Mouse (Mus musculus) spleen, postnatal 14 days (tissue): Measurements from ENCODE around the gene Tmed2.
A peak's percentile ranks its signal among the peaks of the same experiment; 100 is the strongest.
"Not testable (repeated sequence)": the region's sequence is repeated elsewhere in the genome, so short reads cannot be mapped to it uniquely, and the experiment has no call there.

Source experiments
- DNase-seq, 2 experiments: peaks; one replicate each; pipeline ENCODE4 v3.0.0; 2021 to 2022; ENCODE audit warnings: low spot score in 2 of 2

The Tmed2 gene

DNA sequence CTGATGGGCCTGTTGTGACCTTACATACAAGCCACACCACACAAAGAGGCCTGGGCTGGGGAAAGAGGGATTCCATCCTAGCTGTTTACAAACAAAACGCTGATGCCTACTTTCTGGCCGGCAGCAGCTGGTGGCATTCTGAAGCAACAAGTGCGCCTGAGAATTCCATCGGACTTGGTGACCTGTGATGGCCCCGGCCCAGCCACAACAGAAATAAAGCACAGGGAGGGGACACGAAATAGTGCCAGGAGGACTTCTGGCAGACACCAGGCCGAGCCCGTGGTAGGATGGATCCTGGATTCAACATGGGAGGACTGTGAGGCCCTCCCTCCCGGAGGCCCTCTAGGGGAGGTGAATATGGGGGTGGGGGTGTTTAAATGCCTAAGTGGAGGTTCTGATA lies 11.7 kb upstream of the Tmed2 start:
- DNase-seq: no peak

DNA sequence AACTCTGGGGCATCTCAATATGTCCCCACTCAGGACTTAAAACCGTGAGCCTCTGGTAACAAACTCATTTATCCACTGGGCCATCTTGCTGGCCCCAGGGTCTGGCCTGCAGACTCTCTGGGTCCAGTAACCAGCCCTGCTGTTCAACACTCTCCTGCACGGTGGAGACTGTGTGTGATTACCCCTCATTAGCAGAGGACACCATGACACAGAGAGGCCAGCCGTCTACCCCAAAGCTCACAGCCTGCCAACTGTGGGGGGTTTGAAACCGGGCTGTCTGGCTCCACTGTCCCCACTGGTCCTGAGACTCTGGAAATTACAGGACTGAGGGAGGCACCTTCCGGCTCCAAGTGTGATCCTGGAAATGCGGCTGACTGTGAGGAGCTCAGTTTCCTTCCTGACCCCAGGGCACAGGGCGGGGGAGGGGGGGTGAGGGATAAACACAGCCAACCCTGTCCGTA lies 11.3 kb upstream of the Tmed2 start:
- no peak for DNase-seq

DNA sequence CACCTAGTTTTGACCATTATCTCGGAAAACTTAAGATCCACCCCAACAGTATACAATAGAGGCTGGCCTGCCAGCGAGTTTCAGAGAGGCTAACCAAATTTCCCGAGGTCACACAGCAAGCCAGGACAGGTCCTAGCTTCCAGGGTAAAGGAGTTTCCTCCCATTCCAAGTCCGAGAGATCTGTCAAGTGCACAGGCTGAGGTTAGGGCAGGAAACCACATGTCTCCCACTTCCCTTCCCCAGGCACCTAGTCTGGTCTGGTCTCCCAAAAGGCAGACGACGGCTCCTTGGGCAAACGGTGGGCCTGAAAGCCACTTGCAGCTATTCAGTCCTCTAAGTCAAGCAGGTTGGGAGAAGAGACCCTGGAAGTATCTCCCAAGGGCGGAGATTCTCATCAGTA lies 10.8 kb upstream of the Tmed2 start:
- no peak for DNase-seq

DNA sequence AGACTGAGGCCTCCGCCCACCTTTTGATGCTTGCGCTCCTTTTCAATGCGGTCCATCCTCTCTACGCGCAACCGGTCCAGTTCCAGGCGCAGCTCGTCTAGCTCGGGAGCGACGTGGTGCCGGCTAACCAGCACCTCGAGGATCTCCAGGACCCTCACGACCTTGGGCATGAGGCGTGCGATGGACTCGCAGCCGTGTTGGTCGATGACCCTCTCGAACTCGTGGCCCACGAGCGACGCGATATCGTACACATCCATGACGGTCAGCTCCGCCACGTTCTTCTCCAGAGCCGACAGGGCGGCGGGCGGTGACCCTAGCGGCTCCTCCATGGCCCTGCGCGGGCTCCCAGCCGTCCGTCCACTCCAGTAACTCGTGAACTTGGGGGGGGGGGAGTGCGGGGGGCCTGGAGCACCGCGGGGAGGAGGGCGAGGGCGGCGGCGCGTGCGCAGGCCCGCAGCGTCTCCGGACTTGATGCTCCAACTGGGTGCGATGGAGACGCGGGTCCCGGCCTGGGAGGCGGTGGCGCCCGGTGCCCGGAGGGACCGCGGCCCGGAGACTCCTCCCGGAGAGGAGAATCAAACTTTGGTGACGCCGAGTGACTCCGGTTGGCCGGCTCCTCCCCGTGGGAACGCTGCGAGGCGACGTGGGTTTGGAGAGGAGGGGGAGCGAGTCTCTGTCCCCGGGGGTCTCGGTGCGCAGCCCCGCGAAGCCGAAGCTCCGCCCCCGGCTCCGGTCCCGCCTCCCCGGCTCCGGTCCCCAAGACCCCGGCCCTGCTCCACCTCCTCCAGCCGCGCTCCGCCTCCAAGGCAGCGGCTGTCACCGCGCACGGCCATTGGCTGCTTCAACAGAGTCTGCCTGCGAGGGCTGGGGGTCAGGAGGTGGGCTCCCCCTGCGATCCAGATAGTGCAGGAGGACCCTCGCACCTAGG lies 9.6 kb upstream of the Tmed2 start, which contains the start of gene Rilpl1:
TSS of gene Rilpl1 (minus strand) at position 737 of the 928 bp plus-strand sequence.
- DNase-seq: peak in 1 of 2 experiments; percentile 50

DNA sequence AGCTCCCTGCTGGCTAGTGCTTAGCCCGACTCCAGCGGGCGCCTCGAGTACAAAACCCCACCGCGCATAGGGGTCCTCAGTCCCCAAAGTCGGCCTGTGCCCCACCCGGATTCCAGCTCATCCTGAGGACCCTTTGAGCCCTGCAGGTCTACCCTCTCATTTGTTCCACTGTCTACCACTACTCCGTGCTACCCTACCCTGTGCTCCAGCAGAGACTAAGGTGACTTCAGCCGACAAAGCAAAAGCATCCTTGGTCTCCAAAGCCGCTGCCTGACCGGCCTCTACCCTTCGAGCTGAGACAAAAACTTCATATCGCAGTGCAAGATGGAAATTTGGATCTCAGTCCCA lies 8.9 kb upstream of the Tmed2 start:
- no peak for DNase-seq

DNA sequence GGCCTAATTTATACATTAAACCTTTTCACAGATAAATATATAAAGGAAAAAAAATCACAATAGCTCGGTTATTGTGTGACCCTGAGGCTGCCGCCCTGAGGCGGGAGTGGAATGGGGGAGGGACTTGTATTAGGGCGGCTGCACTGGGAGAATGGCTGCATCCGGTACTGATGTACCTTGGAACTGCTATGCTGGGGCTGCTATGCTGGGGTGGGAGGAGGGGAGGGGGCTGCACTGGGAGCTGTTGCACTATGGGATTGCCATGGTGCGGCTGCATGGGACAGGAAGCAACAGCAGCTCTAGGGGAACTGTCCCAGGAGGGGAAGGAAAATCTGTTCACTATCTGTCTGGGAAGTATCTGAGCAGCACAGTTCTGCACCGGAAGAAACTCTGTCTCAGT lies 8.0 kb upstream of the Tmed2 start:
- no peak for DNase-seq

DNA sequence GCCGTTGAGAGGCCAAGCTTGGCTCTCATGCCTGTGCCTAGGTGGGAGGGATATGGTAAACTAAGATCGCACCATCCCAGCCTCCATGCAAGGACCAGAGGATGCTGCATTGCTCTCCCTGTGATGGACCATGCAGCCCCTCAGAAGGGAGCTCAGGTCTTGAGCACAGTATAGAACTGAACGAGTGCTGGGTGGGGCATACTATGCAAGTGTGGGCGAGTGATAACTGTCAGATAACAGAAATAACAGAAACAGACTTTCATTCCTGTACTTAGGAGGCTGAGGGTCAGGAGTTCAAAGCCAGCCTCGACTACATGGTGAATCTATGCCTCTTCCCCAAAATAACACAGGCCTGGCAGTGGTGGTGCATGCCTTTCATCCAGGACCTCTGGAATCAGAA lies 5.5 kb upstream of the Tmed2 start:
- no peak for DNase-seq

DNA sequence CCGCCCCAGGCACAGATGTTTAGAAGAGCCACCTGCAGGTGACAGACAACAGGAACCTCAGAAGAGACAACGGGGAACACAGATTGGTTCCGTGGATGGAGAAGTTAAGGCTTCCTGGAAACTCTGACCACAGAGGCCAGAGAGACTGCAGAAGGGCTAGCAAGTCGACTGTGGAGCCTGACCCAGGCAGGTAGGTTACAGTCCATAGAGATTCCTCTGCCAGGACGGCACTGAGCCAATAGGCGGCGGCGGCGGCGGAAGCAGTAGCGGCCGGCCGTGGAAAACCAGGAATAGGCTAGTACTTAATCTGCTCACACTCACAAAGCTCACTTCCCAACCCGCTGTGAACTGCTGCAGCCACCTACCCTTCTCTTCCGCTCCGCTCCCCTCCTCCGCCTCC lies 3.7 kb upstream of the Tmed2 start:
- no peak for DNase-seq

DNA sequence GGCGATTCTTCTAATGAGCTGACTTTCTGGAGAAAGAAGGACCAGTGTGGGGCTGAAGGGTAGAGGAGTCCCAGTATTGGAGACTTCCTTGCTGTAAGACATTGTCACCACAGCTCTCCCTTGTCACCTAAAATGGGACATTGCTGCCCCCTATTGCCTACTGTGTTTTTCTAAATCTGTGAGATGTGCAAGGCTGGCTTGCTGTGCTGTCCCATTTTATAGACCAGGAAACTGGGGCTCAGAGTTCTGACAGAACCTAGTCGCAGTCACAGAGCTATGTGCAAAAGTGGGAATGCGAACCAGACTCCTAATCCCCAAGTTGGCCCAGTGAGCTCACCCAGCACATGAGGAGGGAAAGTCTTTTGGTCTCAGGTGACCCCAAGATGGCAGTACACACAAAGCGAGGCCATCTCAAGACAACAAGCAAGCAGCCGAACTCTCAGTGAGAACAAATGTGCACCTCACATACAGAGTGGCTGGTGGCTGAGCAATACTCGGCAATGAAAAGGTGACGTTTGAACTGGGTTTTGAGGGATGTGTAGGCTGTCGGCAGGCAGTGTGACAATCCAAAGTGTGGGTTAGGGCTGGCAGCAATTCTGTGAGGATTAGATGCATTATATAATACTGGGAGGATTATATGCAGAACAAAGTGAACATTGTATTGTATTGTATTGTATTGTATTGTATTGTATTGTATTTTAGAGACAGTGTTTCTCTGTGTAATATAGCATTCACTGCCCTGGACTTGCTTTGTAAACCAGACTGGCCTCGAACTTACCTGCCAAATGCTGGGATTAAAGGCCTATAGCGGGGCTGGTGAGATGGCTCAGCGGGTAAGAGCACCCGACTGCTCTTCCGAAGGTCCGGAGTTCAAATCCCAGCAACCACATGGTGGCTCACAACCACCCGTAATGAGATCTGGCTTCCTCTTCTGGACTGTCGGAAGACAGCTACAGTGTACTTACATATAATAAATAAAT lies 1.4 kb upstream of the Tmed2 start:
- peak in 1 of 2 experiments; percentile 61 for DNase-seq

DNA sequence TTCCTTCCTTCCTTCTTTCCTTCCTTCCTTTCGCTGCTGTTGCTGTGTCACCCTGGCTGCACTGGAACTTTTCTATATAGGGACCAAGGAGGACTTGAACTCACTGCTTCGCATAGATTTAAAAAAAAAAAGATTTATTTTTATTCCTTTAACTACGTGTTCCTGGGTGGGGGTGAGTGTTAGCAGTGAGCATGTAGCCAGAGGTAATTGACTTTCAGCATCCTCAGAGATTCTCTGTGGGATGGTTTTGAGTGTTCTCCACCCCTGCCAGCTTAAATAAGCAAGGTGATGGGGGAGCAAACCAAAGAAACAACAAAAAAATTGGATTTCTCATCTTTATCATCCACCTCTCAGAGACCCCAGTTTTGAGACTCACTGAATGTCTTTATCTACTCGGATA lies 590 bp upstream of the Tmed2 start:
- DNase-seq: no peak

DNA sequence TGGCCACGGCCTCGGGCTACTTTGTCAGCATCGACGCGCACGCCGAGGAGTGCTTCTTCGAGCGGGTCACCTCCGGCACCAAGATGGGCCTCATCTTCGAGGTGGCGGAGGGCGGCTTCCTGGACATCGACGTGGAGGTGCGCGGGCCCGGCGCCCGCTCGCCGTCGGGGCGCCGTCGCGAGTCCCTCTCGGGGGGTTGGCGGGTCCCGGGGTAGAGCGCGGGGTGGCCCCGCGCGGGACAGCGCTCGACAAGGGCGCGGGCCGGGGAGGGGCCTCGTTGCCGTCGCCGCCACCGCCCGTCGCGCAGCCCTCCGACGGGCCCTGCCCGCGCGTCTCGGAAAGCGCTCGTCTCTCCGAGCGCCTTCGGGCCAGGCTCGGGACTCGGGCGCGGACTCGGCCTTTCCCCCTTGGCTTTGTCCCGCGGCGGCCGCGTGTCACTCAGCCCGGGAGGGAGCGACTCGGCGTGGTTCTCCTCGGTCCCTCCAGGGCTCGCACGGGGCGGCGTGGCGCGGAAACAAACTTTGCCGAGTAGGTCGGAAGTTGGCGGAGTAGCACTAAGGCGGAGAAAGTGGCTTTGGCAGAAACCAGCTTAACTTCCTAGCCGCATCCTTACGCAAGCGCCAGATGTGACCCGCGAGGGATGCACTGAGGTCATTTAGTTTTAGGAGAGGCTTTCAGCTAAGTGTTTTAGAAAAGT lies 558 bp downstream of the Tmed2 start:
- DNase-seq: peak; percentile 37 to 55

DNA sequence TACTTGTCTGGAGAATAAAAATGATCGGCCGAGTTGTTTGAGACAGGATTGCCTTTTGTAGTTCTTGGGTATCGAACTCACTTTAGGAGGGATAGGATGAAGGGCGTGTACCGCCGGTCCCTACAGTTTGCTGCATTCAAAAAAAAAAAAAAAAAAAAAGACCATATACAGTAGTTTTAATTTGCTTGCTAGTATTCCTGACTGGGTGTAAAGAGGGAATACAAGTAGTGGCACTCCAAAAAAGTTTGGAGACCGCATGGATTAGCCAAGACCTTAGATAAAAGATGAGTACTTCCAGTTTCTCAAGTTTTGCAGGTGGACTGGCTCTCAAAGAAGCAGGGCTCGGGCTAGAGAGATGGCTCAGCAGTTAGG lies 1.1 kb downstream of the Tmed2 start:
- DNase-seq: no peak

DNA sequence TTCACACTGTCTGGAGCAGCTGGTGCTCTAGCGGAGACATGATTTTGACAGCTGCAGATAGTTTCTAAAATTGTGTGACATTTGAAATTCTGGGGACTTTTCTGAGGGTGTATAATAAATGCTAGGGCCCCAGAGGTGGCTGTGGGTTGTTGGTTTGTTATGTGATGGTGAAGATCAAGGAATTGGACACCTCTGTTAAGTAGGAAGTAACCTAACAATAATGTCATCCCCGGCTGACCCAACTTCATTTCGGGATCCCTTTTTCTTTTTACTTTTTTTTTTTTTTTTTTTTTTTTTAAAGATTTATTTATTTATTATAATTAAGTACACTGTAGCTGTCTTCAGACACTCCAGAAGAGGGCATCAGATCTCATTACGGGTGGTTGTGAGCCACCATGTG lies 10.2 kb downstream of the Tmed2 start:
- not testable (repeated sequence) for DNase-seq

DNA sequence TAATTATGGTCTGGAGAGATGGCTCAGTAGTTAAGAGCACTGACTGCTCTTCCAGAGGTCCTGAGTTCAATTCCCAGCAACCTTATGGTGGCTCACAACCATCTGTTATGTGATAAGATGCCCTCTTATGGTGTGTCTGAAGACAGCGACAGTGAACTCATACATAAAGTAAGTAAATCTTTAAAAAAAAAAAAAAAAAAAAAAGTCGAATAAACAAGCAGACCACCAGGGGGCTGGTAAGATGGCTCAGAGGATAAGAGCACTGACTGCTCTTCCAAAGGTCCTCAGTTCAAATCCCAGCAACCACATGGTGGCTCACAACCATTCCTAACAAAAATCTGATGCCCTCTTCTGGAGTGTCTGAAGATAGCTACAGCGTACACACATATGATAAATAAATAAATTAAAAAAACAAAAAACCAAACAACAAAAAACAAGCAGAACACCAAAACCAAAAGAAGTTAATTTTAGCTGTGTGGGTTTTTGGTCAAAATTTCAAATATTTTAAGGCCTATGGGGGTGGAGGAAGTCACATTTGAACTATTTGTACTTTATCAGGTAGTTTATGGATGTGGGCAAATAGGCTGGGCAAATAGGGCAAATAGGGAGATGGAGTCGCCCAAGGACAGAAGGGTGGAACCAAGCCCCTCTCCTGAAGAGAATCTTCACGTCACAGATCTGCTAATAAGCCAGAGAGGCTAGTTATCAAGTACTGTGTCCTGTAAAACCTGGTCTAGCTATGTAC lies 11.0 kb downstream of the Tmed2 start:
- DNase-seq: not testable (repeated sequence)

DNA sequence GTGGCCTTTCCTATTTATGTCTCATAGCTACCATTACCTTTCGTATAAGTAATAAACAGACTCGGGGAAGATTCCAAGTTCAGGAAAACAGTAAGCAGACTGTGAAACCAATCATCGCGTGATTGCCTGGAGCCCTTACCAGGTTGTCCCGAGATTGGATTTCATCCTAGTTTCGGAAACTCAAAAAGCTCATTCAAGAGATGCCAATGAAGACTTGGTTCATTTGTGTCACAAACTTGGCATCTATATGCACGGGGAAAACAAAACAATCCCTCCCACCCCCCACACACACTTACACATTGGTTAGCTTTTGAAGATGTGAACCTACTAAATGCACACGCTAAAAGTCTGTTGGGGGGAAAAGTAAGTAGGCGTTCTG lies 11.6 kb downstream of the Tmed2 start:
- DNase-seq: no peak

DNA sequence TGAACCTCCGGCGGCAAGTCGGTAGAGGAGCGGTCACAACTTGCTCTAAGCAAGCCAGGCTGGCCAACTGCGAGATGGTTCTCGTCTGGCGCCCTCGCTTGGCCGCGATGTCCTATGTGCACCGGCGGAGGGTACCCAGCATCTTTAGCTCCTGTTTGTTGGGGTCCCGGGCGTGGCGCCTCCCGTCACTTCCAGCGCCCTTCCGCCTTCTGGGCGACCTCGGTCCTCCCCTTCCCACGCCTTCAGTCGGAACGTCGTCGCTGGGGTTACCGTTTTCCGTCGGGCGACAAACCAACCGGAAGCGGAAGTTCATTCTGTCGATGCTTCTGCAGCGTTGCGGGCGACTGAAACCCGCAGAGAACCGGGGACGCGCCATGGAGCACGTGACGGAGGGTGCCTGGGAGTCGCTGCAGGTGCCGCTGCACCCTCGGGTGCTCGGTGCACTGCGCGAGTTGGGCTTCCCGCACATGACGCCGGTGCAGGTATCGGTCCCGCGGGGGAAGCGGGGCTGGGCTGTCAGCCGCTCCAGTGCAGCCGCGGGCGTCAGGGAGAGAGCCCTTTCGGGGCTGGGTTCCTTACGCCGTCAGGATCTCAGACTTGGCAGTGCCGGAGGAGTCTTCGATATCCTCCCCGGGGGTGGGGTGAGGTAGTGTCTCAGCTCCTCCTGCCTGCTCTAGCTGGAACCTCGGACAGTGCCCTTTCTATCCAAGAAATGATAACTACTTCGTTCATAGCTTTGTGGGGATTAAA lies 12.2 kb downstream of the Tmed2 start, which contains the start of gene Ddx55:
TSS of gene Ddx55 (plus strand) at position 307 of the 750 bp plus-strand sequence.
- DNase-seq: peak; percentile 80 to 87

DNA sequence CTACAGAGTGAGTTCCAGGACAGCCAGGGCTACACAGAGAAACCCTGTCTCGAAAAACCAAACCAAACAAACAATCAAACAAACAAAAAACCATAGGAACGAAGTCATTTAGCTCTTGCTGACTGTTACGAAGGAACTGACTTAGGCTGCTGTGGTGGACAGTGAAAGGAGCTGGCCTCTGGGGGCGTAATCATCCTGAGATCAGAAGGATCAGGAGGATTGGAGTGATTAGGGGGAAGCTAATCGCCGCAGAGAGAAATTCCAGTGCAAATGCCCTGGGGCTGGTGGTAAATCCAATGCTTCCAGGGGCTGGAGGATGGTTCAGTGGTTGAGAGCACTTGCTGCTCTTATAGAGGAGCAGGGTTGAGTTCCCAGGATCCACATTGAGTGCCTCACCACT lies 13.1 kb downstream of the Tmed2 start:
- DNase-seq: no peak

DNA sequence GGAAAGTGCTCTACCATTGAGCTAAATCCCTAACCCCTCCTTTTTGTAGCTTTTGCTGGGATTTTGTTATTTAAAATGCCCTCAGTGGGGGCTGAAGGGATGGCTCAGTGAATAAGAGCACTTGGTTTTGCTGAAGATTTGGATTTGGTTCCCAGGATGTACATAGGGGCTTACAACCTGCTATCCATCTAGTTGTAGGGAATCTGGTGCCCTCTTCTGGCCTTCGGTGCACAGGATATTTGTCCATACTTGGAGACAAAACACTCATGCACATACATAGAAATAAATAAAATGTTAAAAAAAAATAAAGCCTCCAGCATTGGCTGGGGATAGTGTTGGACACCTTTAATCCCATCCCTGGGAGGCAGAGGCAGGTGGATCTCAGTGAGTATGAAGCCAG lies 14.7 kb downstream of the Tmed2 start:
- DNase-seq: no peak

DNA sequence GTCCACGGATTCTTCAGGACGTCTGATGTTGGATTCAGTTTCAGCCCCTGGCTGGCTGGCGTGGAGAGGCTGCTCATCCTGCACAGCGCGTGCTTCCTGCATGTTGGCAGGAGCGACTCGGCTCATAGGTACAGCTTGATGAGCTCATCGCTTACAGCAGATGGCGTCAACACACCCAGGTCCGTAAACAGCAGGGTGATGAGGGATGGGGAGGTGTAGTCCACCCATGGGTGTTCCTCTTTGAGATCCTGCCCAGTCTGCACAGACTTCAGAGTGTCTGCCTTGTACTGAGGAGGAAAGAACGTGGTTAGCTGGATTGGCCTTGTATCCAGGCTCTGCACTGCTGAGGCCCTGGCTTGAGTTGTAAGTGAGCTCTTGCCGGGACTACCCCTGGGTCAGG lies 30.6 kb downstream of the Tmed2 start:
- DNase-seq: no peak

DNA sequence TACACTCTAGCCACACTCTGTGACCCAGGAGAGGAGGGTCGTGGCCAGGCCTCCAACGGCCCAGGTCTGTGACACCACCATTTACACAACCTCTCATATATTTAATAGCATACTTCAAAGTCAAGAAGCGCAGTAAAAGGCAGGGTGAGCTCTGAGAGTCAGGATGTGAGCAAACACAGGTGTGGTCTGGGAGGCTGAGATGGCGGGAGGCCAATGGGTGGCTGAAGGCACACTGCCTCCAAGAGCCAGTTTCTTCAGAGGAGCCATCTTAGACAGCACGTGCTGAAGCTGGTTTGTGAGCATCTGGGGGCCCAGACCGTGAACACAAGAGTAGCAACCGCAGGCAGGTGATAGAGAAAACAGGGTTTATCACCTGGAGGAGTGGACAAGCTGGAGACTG lies 35.0 kb downstream of the Tmed2 start:
- no peak for DNase-seq
